Mouse (Mus musculus) cerebellum, postnatal 4 days (tissue): ENCODE results near the gene Mif4gd.

Source experiments
- DNase-seq, 2 experiments: peaks; one replicate each; pipeline ENCODE4 v3.0.0; 2022; ENCODE audit warnings: low spot score in 2 of 2, mixed read lengths in 1 of 2

Gene Mif4gd

DNA sequence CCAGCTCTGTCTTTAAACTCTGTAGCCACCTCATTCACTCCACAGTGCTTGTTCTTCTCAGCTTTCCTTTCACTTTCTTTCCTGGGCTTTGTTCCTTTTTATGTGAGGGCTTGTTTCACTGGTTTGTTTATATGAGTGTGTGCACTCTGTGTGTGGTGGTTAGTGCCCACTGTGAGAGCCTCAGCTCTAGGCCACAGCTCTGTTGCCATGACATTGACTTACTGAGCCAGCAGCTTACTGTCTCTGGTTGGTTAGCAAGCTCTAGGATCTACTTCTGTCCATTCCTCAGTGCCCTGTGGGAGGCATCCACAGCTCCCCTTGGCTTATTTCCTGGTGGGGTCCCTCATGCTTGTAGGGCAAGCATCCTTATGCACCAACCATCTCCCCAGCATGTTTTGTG, 33.7 kb downstream of the Mif4gd start:
- DNase-seq: no peak

DNA sequence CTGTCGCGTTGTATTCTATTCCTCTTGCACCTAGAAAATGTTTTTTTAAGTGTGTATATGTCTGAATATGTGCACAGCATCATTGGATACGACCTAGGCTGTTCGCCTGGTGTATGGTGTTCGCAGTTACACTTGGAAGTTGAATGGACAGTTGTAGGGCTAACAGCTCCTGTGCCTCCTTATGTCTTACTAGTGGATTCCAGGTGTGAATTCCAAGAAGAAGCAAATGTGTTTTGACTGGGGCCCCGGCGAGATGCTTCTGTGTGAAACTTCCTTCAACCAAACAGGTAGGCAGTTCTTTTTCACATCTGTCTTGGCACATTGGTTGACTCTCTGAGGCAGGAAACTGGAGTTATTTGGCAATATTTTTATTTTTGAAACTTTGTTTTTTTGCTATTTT, 47.8 kb downstream of the Mif4gd start:
- DNase-seq: no peak

DNA sequence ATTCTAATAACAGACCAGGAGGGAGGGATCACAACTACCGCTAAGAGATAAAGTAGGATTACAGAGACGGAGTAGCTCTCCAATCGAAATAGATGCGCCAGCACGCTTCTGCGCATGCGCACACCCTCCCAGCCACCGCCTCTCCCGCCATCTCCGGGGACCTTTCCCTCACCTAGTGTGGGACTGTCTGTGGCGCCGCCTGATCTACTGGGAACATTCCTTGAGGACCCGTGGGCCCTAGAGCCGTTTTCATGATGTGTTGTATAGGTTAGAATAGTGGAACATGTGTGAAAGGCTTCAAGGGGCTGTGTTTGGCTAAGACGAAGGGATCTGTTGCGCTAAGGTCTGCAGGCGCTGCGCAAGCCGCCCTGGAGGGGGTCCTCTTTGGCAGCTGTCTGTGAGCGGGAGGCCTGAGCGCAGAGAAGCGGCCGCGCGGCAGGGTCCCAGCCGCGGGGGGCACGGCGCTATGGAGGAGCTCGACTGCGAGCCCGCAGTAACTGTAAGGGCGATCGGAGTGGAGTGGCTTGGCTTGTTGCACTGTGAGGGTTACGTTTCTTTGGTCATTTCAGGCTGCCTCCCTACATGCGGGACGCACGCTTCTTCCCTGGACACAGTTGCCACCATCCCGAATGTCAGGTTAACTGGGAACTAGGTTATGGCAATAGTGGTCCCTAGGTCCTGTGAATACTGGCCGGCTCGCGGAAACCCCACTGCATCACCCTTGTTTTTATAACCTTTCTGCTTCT, 48.5 kb downstream of the Mif4gd start, which contains the start of gene Nup85:
Gene Nup85, plus strand, starts transcription at position 371 of the 746 bp plus-strand sequence.
- peak; percentile 96 to 98 for DNase-seq

- DNase-seq: no peak
Measured at GRCm38 (mm10) chr11:115563406-115563805, 49.4 kb downstream of the Mif4gd start.
